Mouse (Mus musculus): ENCODE data around the gene Efhd2.

- no peak for TF ChIP-seq ZC3H11A (IDR thresholded peaks at IDR 0.05; ENCODE audit: borderline replicate concordance, low read depth, low read length)
- no peak for TF ChIP-seq ZNF384 (IDR thresholded peaks at IDR 0.05; ENCODE audit: low read depth, low read length)
- TF ChIP-seq HCFC1 (IDR thresholded peaks at IDR 0.05; ENCODE audit: borderline replicate concordance, insufficient read depth, low read length) = no peak
These were observed 63.3 kb downstream of the Efhd2 start for GRCm38 (mm10) chr4:141811375-141811774.
